Mouse (Mus musculus) liver, adult 2 months (tissue): ENCODE data around the gene Irx1. TPM values are rescaled to one million over a fixed set of nuclear protein-coding genes. Genes with fewer than 3 reads are reported as not detected.

ENCODE experiments used
- DNase-seq: peaks from one replicate; pipeline ENCODE4 v3.0.0-alpha.2; 2011; ENCODE audit warnings: low read depth, low spot score; ENCODE audit errors: extremely low read depth
- H3K27ac ChIP-seq: fragments of 200-500 bp; replicated peaks from 2 replicates; pipeline ENCODE4 v1.5.1; 2012; ENCODE audit warnings: low read depth, mild to moderate bottlenecking, control low read depth, inconsistent platforms, low read length; ENCODE audit not compliant: insufficient read depth
- H3K27me3 ChIP-seq: fragments of 200-500 bp; 2 replicates; pipeline ENCODE4 v1.6.1; 2012; ENCODE audit warnings: mild to moderate bottlenecking, moderate library complexity, low read length, inconsistent platforms; ENCODE audit not compliant: control insufficient read depth, insufficient read depth
- H3K36me3 ChIP-seq: fragments of 200-500 bp; 2 replicates; pipeline ENCODE4 v1.6.1; 2012; ENCODE audit warnings: low read length, inconsistent platforms; ENCODE audit not compliant: control insufficient read depth, insufficient read depth
- H3K4me1 ChIP-seq: fragments of 200-500 bp; 2 replicates; pipeline ENCODE4 v1.6.1; 2011; ENCODE audit warnings: low read length; ENCODE audit not compliant: control insufficient read depth, insufficient read depth
- H3K4me3 ChIP-seq: fragments of 200-500 bp; 2 replicates; pipeline ENCODE4 v1.5.1; 2011; ENCODE audit warnings: low read depth, mild to moderate bottlenecking, control low read depth, low read length, moderate library complexity; ENCODE audit not compliant: insufficient read depth
- H3K79me2 ChIP-seq: fragments of 200-500 bp; 2 replicates; pipeline ENCODE4 v1.6.1; 2012; ENCODE audit warnings: inconsistent platforms, mild to moderate bottlenecking, low read length, moderate library complexity; ENCODE audit not compliant: control insufficient read depth, insufficient read depth
- H3K9ac ChIP-seq: fragments of 200-500 bp; 2 replicates; pipeline ENCODE4 v1.6.1; 2012; ENCODE audit warnings: low read depth, mild to moderate bottlenecking, control low read depth, inconsistent platforms, low read length
- CTCF ChIP-seq: fragments of 200-500 bp; IDR thresholded peaks from 2 replicates; pipeline ENCODE4 v1.5.1; 2011; ENCODE audit warnings: low read depth, low read length, control low read depth
- POLR2A ChIP-seq: fragments of 200-500 bp; IDR thresholded peaks from 2 replicates; pipeline ENCODE4 v1.6.1; 2011; ENCODE audit warnings: low read length, control low read depth; ENCODE audit not compliant: insufficient read depth; ENCODE audit errors: extremely low read depth
- WGBS: fragments of 180-500 bp; shearing (Covaris S2); methylation state at CpG from one replicate; pipeline ENCODE4 v1.1.7; 2018; 5-methylcytosine and 5-hydroxymethylcytosine counted together
- polyA plus RNA-seq: library from polyadenylated mRNA; depleted of rRNA; stranded (reverse); fragments of >200 nt; gene quantifications from 2 replicates; pipeline ENCODE4 v1.2.3, GENCODE M21; 2012
- total RNA-seq: library from RNA; depleted of rRNA; stranded (reverse); fragments of >200 nt; gene quantifications from 2 replicates; pipeline ENCODE4 v1.2.3, GENCODE M21; 2014

The Irx1 gene
- total and polyA plus RNA-seq, 2 experiments: 0.18 to 0.29 TPM

GRCm38 (mm10) chr13:71960277-71960672 lies 3.2 kb downstream of the Irx1 start:
- Histone ChIP-seq H3K36me3 (no peaks in the 10 kb centered on the region), H3K4me1 (peaks cover 2% of the 10 kb centered on the region; the same call in 1 of the 2 replicates), H3K9ac (no peak overlapping the region), H3K4me3 (no peak overlapping the region), H3K27me3 (peaks cover 39% of the 10 kb centered on the region), H3K79me2 (no peaks in the 10 kb centered on the region), H3K27ac (no peak overlapping the region)
- no peak for DNase-seq
- TF ChIP-seq POLR2A (no peak), CTCF (no peak)
- 6% methylated on average over 9 of the region's 9 CpGs for WGBS

GRCm38 (mm10) chr13:71959361-71960276 lies 3.9 kb downstream of the Irx1 start:
- no peak overlapping the region for H3K27ac ChIP-seq
- H3K9ac ChIP-seq: no peak overlapping the region
- H3K4me1 ChIP-seq: peaks cover 2% of the 10 kb centered on the region; the same call in 1 of the 2 replicates
- 4% methylated on average over 76 of the region's 76 CpGs for WGBS
- TF ChIP-seq CTCF (no peak), POLR2A (no peak)
- H3K79me2 ChIP-seq: no peaks in the 10 kb centered on the region
- DNase-seq: no peak
- H3K27me3 ChIP-seq: peaks cover 37% of the 10 kb centered on the region
- H3K4me3 ChIP-seq: no peak overlapping the region
- H3K36me3 ChIP-seq: no peaks in the 10 kb centered on the region

GRCm38 (mm10) chr13:71958651-71959050 lies 4.9 kb downstream of the Irx1 start:
- Histone ChIP-seq H3K9ac (no peak overlapping the region), H3K27me3 (peaks cover 34% of the 10 kb centered on the region), H3K4me3 (no peak overlapping the region), H3K79me2 (no peaks in the 10 kb centered on the region), H3K36me3 (no peaks in the 10 kb centered on the region), H3K4me1 (peaks cover 2% of the 10 kb centered on the region; the same call in 1 of the 2 replicates), H3K27ac (no peak overlapping the region)
- no peak for TF ChIP-seq CTCF
- TF ChIP-seq POLR2A: no peak
- WGBS: 3% methylated on average over 16 of the region's 16 CpGs
- no peak for DNase-seq

- WGBS: 7% methylated on average over 21 of the region's 21 CpGs
- Histone ChIP-seq H3K4me3 (no peak overlapping the region), H3K79me2 (no peaks in the 10 kb centered on the region), H3K4me1 (peaks cover 2% of the 10 kb centered on the region; the same call in 1 of the 2 replicates), H3K36me3 (no peaks in the 10 kb centered on the region), H3K27ac (no peak overlapping the region), H3K9ac (no peak overlapping the region), H3K27me3 (peaks cover 28% of the 10 kb centered on the region)
- TF ChIP-seq CTCF (no peak), POLR2A (no peak)
- no peak for DNase-seq
Observed at GRCm38 (mm10) chr13:71957811-71958351, 5.6 kb downstream of the Irx1 start.

- DNase-seq: no peak
- no peak overlapping the region for H3K9ac ChIP-seq
- TF ChIP-seq POLR2A (no peak), CTCF (no peak)
- H3K79me2 ChIP-seq: no peaks in the 10 kb centered on the region
- H3K4me3 ChIP-seq: no peak overlapping the region
- peaks cover 23% of the 10 kb centered on the region for H3K27me3 ChIP-seq
- peaks cover 2% of the 10 kb centered on the region; the same call in 1 of the 2 replicates for H3K4me1 ChIP-seq
- H3K27ac ChIP-seq: no peak overlapping the region
- 11% methylated on average over 18 of the region's 18 CpGs for WGBS
- H3K36me3 ChIP-seq: no peaks in the 10 kb centered on the region
Observed at GRCm38 (mm10) chr13:71957147-71957546, 6.4 kb downstream of the Irx1 start.
